Mouse (Mus musculus) kidney, adult 8-10 months (tissue): ENCODE measurements around the gene Polr2h.
"Not testable (repeated sequence)": the region's sequence is repeated elsewhere in the genome, so short reads cannot be mapped to it uniquely, and the experiment has no call there.

Experiments used
- DNase-seq, 2 experiments: peaks; one replicate each; pipeline ENCODE4 v3.0.0; 2022

Polr2h gene

DNA sequence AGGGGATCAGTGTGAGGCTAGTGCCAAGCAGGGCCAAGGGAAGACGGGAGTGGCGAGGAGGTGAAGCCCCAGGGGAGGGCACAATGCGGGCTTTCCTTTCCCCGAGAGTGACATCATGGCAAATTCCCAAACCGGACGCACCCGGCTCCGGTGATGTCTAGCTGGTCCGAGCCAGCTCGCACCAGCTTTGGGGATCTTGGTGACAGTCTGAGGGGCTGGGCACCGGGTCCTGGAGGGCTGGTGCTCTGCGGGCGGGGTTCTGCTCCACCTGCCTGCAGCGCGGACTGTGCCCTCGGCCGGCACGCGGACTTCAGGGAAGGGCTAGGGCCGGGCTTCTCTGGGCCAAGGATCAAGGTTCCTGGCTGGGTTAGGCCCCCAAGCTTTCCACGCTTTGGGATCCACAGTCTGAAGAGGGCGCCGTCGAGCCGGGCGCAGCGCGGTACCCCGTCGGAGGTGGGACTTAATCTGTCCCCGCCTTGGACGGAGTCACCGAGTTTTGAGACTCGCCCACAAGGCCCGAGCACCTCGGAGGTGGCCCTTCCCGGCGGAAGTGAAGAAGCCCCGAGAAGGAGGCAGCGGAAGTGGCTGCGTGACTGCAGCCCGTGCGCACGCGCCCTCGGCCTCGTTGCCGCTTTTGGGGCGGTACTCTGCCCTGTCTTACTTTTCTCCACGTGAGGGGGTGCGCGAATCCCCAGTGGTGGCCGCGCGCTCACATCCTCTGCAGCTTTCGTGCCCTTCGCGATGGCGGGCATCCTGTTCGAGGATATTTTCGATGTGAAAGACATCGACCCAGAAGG, at the start of gene Polr2h, which contains the start of gene Clcn2:
Polr2h (plus strand) TSS at position 485 of the 797 bp plus-strand sequence.
Clcn2 (minus strand) TSS at position 566 of the 797 bp plus-strand sequence.
- DNase-seq = peak; percentile 99

DNA sequence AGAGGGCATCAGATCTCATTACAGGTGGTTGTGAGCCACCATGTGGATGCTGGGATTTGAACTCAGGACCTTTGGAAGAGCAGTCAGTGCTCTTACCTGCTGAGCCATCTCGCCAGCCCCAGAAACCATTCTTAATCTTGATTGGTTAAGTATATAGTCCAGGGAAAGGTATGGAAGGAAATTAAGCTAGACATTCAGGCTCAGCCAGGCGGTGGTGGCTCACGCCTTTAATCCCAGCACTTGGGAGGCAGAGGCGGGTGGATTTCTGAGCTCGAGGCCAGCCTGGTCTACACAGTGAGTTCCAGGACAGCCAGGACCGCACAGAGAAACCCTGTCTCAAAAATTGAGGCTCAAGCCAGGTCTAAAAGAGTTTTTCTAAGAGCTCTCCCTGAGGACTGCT, 49.5 kb upstream of the Polr2h start, which contains the start of gene Eif4g1:
Eif4g1 (plus strand) TSS at position 301 of the 400 bp plus-strand sequence.
- not testable (repeated sequence) for DNase-seq

DNA sequence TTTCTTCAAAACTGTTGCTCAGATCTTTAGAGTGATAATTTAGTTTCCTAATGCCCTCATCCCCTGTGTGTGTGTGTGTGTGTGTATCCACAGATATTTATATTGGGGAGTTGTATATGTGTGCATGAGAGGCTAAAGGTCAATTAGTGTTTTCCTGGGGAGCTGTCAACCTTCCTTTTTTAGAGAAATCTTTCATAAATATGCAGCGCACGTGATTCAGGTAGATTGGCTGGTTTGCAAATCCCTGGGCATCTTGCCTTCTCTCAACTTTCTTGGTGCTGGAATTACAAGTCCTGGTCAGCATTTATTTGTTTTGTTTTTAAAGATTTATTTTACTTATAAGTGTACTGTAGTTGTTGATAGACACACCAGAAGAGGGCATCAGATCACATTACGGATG, 47.2 kb upstream of the Polr2h start:
- DNase-seq = no peak

DNA sequence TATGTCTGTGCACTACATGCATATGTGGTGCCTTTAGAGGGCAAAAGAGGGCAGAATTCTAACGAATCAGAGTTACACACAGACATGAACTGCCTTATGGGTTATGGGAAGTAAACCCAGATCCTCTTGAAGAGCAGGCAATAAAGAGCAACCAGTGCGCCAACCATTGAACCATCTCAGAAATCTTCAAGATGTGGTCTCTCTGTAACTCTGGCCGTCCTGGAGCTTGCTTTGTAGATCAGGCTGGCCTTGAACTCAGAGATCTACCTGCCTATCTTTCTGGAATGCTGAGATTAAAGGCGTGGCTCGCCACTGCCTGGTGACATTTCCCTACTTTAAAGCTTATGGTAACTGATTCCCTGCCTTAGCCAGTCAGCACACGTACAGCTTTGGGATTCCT, 45.6 kb upstream of the Polr2h start:
- no peak for DNase-seq

DNA sequence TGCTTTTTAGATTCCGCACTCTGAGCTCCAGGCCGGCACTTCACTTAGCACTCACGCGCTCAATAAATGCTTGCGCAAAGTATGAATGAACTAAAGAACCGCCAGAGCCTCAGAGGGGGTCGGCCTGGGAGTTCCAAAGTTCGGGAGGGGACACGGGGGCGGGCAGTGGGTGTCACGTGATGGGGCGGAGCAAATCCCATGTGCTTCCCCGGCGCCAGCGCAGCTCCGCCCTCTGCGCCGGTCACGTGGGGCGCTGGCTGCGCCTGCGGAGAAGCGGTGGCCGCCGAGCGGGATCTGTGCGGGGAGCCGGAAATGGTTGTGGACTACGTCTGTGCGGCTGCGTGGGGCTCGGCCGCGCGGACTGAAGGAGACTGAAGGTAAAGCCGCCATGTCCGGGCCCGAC, 45.0 kb upstream of the Polr2h start:
- peak; percentile 97 to 98 for DNase-seq

DNA sequence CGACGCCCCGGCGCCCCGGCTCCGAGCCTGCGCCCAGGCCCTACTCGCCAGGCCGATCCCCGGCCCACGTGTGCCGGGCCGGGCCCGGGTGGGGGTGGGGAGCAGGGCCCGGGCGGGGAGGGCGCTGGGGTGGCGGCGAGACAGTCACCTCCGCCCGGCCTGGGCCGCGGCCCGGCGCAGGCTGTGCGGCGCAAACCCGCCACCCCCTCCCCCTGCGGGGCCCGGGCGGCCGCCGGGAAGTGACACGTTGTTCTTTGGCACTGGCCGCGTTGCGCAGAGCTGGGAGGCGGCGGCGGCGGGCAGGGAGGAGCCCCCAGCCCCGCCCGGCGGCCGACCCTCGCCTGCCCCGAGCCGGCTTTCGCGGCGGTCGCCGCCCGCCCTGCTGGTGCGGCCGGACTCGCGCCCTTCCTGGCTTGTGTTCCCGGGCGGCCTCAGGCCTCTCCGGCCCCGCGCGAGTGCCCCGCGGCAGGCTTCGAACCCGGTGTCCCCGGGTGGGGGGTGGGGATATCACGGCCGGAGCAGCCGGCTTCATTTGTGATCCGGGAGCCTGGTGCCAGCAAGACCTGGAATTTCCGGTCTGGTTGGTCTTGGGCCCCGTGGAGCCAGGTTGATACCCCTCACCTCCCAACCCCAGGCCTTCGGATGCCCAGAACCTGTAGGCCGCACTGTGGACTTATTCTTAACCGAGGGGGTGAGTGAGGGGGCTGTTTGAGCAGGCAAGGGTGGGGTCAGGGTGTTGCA, 44.3 kb upstream of the Polr2h start:
- DNase-seq = peak; percentile 35 to 41

DNA sequence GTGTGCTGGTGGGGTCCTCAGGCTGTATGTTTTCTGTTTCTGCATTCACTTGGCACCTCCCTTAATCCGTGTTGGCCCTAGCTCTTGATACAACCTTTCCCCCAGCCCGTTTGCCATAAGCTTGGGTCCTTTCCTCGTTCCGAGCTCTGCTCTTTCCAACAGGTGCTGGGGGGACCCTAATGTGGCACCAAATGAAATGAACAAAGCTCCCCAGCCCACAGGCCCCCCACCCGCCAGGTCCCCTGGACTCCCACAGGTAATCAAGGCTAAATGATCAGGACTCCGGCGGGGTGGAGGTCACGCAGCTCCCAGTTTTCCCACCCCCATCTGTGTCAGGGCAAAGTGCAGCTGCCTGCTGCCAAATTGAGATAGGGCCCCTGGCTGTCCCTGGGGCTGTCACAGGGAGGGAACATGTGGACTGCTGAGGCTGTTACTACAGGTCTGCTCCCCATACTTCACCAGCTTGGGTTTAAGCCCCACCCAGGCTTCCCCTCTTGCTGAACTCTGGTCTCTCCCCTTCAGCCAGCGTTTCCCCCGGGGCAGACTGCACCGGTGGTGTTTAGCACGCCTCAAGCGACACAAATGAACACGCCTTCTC, 43.7 kb upstream of the Polr2h start:
- DNase-seq = peak; percentile 70 to 74

DNA sequence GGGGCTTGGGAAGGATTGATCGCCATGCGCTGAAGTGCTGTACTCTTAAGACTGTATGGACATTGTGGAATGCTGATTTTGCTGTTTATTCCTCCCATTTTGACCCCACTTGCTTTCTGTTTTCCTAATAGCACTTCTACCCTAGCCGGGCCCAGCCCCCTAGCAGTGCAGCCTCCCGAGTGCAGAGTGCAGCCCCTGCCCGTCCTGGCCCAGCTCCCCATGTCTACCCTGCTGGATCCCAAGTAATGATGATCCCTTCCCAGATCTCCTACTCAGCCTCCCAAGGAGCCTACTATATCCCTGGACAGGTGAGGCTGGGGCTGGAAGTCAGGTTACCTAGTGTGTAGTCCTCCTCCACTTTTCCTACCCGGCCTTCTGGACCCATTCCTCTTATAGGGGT, 42.3 kb upstream of the Polr2h start:
- DNase-seq = no peak

DNA sequence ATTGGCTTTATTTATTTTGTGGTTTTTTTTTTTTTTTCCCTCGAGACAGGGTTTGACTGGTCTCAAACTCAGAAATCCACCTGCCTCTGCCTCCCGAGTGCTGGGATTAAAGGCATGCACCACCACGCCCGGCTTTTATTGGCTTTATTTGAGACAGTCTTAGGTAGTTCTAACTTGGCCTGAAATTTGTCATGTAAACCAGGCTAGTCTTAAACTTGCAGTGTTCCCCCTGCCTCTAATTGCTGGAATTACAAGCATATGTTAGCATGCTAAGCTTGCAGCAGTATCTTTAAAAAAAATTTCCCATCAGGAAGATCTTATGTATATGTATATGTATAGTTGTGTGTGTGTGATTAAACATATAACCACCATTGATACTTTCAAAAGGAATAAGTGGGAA, 40.8 kb upstream of the Polr2h start:
- DNase-seq = no peak

DNA sequence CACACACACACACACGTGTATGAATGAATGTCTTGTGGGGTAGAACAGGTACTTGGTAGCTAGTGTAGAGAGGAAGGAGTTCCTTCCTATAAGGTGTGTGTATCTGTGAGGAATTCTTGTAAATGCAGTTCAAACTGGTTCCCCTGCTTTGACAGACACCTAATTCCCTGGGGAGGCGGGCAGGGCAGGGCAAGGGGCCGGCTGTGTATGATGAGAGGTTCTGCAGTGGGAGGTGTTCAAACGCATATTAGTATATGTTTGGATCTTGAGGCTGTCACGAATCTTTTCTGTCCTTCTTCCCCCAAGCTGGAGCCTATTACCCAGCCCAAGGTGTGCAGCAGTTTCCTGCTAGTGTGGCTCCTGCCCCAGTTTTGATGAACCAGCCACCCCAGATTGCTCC, 40.1 kb upstream of the Polr2h start:
- no peak for DNase-seq

DNA sequence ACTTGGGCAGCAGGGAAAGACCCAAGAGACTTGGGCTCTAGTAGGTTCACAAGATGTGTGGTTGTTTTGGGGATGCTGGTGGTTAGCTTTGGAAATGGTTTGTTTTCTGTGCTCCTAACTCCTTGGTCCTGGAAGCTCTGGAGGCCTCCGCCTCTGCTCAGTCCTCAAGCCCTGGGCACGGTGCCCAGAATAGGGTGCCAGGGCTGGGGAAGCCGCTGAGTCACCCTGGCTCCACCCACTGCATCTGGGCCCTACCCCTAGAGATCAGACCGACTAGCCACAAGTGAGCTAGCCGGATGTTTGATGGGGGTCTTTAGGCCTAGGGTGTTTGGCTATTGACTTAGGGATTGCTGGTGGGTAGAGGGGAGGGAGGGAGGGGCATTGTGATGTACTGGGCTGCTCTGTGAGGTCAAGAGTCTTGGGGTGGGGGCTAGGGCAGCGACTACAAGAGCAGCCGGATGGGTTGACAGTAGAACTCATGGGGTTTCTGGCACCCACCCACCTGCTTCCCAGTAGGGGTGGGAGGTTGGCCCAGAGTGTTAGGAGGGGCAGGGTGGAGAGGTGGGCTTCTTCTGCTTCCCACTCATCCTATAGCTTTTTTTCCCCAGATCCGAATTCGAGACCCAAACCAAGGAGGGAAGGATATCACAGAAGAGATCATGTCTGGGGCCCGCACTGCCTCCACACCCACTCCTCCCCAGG, 39.3 kb upstream of the Polr2h start:
- peak; percentile 83 to 90 for DNase-seq

DNA sequence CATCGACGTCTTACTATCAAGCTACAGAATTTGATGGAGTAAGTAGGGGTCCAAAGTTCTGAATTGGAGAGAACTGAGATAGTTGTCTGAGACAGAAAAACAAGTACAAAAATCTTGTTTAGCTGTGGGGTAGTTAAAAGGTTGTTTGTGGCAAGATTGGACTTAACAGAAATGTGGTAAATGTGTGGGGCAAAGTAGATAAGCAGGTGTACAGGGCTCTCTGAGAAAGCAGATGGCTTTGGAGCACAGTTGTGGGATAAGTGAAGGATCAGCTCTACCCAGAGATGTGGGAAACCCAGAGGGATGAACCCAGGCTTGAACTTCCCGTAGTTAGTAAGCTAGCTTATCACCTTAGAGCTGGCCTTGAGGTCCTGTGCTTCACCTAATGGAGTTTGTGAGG, 26.7 kb upstream of the Polr2h start:
- DNase-seq = no peak

DNA sequence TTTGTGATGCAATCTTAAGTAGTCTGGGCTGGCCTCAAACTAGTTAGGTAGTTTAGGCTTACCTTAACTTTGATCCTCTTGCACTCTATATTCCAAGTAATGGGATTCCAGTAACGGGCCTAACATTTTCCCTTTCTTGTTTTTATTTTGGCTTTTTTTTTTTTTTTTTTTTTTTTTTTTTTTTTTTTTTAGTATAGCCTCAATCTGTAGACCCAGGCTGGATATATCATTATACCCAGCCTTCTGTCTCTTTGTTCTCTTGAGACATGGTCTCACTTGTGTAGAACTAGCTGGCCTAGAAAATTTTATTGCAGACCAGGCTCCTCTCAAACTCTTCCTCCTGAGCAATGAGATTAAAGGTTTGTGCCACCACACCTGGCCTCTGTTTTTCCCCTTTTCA, 25.8 kb upstream of the Polr2h start:
- DNase-seq = no peak

DNA sequence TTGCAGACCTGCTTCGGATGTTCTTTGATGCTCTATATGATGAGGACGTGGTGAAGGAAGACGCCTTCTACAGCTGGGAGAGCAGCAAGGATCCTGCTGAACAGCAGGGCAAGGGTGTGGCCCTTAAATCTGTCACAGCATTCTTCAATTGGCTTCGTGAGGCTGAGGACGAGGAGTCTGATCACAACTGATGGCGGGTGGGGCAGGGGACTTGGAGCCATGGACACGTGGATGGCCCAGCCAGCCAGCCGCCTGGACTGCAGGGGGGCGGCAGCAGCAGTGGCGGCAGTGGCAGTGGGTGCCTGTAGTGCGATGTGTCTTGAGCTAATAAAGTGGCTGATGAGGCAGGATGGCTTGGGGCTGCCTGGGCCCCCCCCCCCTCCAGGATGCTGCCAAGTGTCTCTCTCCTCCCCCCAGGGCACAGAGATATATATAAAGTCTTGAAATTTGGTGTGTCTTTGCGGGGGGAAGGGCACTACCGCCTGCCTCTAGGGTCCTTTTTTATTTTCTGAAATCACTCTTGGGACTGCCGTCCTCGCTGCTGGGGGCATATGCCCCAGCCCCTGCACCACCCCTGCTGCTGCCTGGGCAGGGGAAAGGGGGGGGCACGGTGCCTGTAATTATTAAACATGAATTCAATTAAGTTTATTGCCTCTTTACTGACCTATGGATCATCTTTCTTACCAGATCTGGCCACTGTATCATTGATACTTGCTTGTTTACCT, 25.1 kb upstream of the Polr2h start:
- DNase-seq = no peak

DNA sequence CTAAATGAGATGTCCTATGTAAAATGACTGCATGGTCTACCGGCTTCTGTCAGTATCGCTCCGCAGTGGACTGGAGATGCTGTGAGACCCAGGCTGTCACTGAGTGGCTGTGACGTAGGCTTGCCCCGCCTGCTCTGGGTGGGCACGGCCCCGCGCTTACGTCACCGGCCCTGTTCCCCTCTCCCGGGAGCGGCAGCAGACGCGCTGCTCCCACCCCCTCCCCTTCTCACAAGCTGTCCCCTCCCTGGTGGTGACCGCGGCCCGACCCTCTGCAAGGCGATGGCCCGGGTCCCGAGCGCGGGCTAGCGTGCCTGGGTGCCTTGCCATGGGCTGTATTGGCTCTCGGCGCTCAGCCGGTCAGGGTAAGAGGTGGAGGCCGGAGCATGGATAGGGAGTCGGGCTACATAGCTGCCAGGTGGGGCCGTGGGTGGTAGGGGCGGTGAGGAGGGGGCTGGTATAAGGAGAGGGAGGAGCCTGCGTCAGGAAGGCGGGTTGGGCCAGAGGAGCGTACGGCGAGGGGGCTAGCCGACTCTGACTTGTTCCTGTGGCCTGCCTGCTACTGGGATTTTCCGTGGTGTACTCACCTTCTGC, 24.3 kb upstream of the Polr2h start, which contains the start of gene Fam131a:
Fam131a (plus strand) TSS at position 131 of the 591 bp plus-strand sequence.
- DNase-seq = peak; percentile 75 to 84

DNA sequence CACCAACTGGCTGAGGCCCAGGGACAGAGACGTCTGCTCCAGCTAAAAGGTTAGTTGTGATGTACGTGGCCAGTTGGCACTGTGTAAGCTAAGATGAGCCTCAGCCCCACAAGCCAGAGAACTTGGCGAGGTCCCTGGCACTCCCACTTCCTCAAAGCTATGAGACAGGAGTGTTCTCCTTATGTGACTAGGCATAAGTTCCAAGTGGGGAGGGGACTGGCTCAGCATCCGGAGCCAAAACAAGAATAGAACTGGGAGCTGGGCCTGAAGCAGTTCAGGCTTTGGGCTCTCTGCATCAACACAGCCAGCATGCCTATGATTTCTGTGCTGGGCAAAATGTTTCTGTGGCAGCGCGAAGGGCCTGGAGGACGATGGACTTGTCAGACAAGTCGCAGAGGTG, 22.7 kb upstream of the Polr2h start:
- no peak for DNase-seq

DNA sequence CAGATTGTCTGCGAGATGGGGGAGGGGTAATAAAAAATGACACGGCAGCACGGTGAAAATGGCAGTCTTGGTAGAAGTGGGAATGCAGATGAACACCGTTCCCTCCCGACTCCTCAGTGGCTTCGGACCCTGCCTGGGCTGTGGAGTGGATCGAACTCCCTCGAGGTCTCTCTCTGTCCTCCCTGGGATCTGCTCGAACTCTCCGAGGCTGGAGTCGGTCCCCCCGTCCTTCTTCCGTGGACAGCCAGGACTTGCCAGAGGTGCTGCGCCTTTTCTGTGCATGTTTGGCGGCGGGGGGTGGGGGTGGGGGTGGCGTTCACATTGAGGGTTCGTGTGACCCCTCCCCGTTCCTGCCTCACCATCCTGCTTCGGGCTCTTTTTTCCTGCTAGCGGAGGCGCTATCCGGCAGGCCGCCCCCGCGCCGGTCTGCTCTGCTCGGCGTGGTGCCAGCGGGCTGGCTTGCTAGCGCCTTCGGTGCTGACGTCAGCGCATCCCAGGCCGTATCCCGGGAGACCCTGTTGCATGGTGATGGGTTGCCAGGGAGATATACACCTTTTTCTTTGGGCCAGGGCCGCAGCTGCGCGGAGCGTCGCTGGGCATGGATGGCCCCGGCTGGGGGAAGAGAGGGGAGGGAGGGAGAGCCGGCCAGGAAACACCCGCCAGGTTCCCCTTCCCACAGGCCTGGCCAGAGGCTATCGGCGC, 21.7 kb upstream of the Polr2h start:
- DNase-seq = peak; percentile 74 to 80

DNA sequence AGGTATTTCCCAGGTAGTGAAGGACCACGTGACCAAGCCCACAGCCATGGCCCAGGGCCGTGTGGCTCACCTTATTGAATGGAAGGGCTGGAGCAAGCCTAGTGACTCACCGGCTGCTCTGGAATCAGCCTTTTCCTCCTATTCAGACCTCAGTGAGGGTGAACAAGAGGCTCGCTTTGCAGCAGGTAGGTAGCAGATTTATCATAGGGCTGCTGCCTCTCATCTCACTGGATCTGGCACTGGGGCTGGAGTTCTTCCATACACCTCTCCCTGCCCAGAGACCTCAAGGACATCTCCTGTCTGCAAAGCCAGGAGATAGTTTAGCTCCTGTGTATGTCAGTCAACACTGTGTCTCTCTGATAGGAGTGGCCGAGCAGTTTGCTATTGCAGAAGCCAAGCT, 18.2 kb upstream of the Polr2h start:
- DNase-seq = no peak

DNA sequence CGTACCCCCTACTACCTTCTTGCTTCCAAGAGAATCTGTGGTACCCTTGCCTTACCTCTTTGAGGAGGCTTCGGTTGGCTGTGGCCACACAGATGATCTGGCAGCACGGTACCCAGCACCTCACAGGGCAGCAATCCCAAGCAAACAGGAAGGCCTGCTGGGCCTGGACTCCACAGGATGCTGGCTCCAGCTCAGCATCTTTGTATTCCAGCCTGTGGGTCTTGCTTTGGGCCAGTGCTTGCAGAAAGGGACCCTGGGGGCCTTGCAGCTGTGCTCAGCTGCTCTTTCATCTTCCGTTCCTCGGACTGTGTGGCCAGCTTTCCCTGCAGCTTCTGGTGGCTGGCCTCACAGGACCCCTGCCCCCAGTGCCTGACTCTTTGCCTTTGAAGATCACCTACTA, 17.4 kb upstream of the Polr2h start:
- DNase-seq = no peak

DNA sequence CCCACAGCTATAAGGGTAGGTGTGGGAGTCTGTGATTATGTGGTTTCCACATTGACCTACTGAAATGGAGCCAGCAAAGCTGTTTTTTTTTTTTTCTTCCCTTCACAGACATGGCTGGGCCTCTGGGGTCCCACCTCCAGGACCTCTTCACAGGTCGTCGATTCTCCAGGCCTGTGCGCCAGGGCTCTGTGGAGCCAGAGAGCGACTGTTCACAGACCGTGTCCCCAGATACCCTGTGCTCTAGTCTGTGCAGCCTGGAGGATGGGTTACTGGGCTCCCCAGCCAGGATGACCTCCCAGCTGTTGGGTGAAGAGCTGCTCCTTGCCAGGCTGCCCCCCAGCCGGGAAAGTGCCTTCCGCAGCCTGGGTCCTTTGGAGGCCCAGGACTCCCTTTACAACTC, 16.1 kb upstream of the Polr2h start:
- DNase-seq = no peak
